Mouse (Mus musculus) midbrain, embryonic 11.5 days (tissue): ENCODE data around the gene Tigit. TPM values are rescaled to one million over a fixed set of nuclear protein-coding genes. Genes with fewer than 3 reads are reported as not detected.

Experiments used
- ATAC-seq: fragments of 200-750 bp; cut with Nextera tagmentation; 2 replicates; pipeline ENCODE4 v1.8.0; 2017; ENCODE audit warnings: moderate TSS enrichment, moderate library complexity; ENCODE audit not compliant: low FRiP score
- DNase-seq: peaks from one replicate; pipeline ENCODE4 v3.0.0; 2015; ENCODE audit warnings: low spot score; ENCODE audit errors: missing footprints
- H3K27ac ChIP-seq: fragments of 300-500 bp; sonication (generic); 2 replicates; pipeline ENCODE4 v1.5.1; 2014; ENCODE audit warnings: low read depth, low read length
- H3K27me3 ChIP-seq: fragments of 300-500 bp; sonication (generic); 2 replicates; pipeline ENCODE4 v1.6.1; 2014; ENCODE audit warnings: mild to moderate bottlenecking, low read length, moderate library complexity, mixed read lengths; ENCODE audit not compliant: control insufficient read depth, insufficient read depth
- H3K36me3 ChIP-seq: fragments of 300-500 bp; sonication (generic); 2 replicates; pipeline ENCODE4 v1.6.1; 2014; ENCODE audit warnings: mild to moderate bottlenecking, low read length, moderate library complexity, mixed read lengths; ENCODE audit not compliant: control insufficient read depth, insufficient read depth
- H3K4me1 ChIP-seq: fragments of 300-500 bp; sonication (generic); 2 replicates; pipeline ENCODE4 v1.6.1; 2014; ENCODE audit warnings: low read length; ENCODE audit not compliant: control insufficient read depth, insufficient read depth
- H3K4me2 ChIP-seq: fragments of 300-500 bp; sonication (generic); 2 replicates; pipeline ENCODE4 v1.6.1; 2014; ENCODE audit warnings: mild to moderate bottlenecking, moderate library complexity
- H3K4me3 ChIP-seq: fragments of 300-500 bp; sonication (generic); 2 replicates; pipeline ENCODE4 v1.5.1; 2014; ENCODE audit warnings: low read depth, low read length
- H3K9ac ChIP-seq: fragments of 300-500 bp; sonication (generic); 2 replicates; pipeline ENCODE4 v1.6.1; 2014; ENCODE audit warnings: low read length
- H3K9me3 ChIP-seq: fragments of 300-500 bp; sonication (generic); 2 replicates; pipeline ENCODE4 v1.6.1; 2016; ENCODE audit warnings: low read length; ENCODE audit not compliant: control insufficient read depth
- WGBS: fragments of 180-500 bp; shearing (Covaris S2); extraction: QIAGEN DNeasy Blood & Tissue Kit; methylation state at CpG from one replicate; pipeline ENCODE4 v1.1.7; 2014; 5-methylcytosine and 5-hydroxymethylcytosine counted together
- microRNA counts: library from miRNA; unstranded; fragments of <30 nt; microRNA quantifications from one replicate; lab custom pipeline; 2015
- microRNA-seq: library from miRNA; unstranded; fragments of <30 nt; microRNA quantifications from one replicate; pipeline ENCODE4, GENCODE M21; 2017
- polyA plus RNA-seq: library from polyadenylated mRNA; unstranded; fragments of >200 nt; fragmentation: Nextera tagmentation; extraction: Ambion mirVana; gene quantifications from 2 replicates; pipeline ENCODE4 v1.2.1, GENCODE M21; 2014

Gene Tigit
- polyA plus RNA-seq, 1 experiment from 2014 or later, result not detected

DNA sequence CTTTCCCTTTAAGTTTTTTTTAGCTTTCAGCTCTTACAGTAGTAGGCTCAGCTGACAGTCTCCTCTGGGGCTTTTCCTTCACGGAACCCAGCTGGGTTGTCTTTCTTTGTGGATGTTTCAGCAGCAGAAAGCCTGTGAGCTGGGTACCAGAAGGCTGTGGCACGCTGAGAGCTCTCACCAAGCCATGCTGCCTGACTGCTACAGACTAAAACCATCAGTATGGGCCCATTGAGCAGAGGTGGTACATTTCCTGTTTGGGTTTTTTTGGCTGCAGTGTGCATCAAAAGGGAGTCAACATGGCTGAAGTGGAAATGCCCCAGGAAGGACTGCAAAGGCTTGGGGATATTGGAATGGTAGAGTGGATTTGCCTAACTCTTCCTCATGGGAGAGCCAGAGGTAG lies 64.2 kb downstream of the Tigit start:
- H3K9ac ChIP-seq, result no peak overlapping the region
- no peak overlapping the region for H3K27ac ChIP-seq
- no peaks in the 10 kb centered on the region for H3K27me3 ChIP-seq
- H3K9me3 ChIP-seq, result no peaks in the 10 kb centered on the region
- DNase-seq (no peak), ATAC-seq (no peak)
- no peak overlapping the region for H3K4me3 ChIP-seq
- H3K36me3 ChIP-seq, result no peaks in the 10 kb centered on the region
- peaks cover 13% of the 10 kb centered on the region for H3K4me1 ChIP-seq
- 85% methylated on average over 2 of the region's 2 CpGs for whole genome bisulfite sequencing
- no peak overlapping the region for H3K4me2 ChIP-seq

MicroRNAs encoded within 50 kb of the gene (microRNA counts, 519-probe panel; counts per million panel counts)
- microRNA mmu-miR-568 (lab: Ali Mortazavi, UCI), result not detected

Small RNAs within 50 kb of the gene (microRNA-seq; reads per million reads assigned to microRNA genes)
- not detected for gene Mir568

Other genes with a start within 250 kb of the Tigit start
- gene Drd3, start 89.9 kb upstream of the Tigit start, polyA plus RNA-seq, result not detected in 2 replicates
- gene Ccdc191, start 225.7 kb upstream of the Tigit start, polyA plus RNA-seq, result 14.0 and 17.7 TPM in 2 replicates